Mouse (Mus musculus) telencephalon, adult 2 months (tissue): ENCODE data around the gene Trp53bp2.

Experiments
- DNase-seq: peaks from one replicate; pipeline ENCODE4 v3.0.0-alpha.2; 2011; ENCODE audit warnings: low read depth, low spot score

Trp53bp2 gene

GRCm38 (mm10) chr1:182460291-182461244, 51.6 kb downstream of the Trp53bp2 start:
- DNase-seq, result no peak

DNA sequence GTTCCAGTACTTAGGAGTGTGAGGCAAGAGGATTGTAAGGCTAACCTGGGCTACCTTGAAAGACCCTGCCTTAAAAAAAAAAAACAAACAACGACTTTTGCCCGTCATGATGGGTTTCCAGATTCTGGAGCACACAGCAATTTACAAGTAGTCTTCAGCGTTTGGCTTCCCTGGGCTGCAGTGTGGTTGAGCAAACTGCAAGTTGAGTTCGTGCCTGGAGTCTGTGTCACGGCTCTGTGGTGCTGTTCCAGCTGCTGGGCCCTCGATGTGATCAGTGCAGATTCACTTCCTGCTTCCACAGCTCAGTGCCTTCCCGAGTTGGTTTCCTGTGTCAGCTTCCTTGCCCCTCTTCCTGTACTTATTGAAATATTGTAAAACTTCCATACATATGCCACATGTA, 52.3 kb downstream of the Trp53bp2 start:
- DNase-seq, result no peak

GRCm38 (mm10) chr1:182461813-182462212, 52.8 kb downstream of the Trp53bp2 start:
- no peak for DNase-seq

DNA sequence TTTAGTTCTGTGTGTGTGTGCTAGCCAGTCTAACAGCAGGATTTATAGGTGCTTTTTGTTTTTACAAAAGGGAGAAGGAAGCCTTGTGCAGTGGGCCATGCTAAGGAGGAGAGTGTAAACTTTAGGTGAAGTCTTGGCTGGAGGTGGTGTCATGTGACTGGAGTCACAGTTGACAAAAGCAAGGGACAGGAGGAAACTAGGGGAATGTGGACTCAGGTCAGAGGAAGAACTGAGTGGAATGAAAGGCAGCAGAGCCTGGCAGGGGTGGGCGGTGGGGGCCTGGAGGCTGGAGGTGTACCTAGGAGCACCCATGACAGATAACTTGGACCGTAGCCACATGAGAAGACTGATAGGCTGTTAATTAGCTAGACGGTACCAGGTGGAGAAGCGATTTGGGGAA, 56.3 kb downstream of the Trp53bp2 start:
- no peak for DNase-seq

DNA sequence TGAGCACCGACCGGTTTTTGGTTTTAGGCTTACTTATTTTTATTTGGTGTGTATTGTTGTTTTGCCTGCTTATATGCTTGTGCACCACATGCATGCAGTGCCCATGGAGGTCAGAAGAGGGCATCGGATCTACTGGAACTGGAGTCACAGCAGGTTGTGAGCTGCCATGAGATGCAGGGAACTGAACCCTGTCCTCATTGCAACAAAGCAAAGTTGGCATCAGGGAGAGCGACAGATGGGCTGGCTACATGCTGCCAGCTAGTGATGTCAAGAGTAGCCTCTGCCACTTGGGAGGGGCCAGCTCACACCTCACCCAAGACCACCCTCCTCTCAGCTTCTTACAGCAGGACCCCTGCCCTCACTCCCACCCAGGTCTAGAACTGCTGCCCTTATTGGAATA, 57.0 kb downstream of the Trp53bp2 start:
- DNase-seq, result no peak

DNA sequence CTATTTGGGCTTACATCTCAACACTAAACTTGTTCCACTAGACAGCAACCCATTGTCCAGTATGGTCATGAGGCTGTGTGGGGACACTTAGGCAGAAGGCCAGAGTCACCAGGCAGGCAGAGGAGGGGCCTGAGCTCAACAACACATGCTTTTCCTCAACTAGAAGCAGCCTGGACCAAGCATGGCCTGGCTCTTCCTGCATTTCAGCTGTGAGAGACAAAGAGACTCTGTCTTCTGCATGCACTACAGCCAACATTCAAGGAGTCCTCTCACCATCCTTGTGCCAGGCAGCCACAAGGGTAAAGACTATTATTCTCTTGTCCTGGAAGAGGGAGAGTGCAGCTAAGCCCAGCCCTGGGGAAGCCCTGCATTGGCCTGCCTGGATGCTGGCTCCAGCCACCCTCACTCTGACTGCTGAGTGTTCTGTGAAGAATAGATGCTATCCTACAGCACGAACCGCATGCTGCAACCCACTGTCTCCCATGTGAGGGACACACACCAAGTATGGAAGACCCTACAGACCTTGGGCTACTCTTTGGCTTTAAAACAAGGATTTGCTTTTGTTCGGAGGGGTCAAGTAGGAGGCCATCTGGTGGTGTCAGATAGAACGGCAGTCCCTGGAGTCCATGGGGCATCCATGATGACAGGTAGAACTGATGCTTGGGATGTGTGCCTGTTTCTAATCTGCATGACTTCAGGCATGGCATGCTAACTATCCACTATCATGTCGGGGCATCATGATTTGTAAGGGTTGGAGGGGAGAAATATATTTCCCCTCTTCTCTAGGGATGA, 66.2 kb downstream of the Trp53bp2 start:
- peak; percentile 89 for DNase-seq

DNA sequence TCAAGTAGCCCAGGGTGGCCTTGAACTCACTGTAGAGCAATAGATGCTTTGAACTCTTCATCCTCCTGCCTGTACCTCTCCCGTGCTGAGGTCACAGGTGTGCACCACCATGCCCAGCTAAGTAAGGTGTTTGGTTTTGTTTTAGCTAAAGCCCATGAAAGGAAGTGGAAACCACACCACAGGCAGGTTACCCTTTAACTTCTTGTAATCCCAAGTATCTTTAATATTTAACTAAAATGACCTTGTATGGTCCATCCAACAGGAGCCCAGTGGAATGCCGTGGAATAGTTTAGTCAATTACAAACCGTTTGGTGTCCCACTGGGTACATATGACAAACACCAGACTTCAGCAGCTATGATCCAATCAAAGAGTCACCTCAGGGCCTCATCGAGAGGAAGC, 70.0 kb downstream of the Trp53bp2 start:
- no peak for DNase-seq

DNA sequence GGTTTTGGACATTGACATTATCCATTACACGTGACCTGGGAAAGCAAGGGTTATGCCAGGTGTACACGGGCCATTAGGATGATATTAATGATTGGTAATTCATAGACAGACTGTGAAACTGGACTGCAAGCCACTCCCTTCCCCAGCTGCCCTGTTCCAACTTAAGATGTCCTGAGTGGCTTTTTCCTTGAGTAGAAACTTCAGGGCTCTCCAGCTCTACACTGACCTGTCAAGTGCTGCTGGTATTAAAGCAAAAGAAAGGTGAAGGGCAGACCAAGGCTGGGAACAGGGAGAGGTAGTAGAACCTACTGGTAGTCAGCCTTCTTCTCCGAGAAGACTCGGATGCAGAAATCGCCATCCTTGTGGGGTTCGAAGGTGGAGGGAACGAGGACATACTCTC, 72.2 kb downstream of the Trp53bp2 start:
- DNase-seq, result no peak

DNA sequence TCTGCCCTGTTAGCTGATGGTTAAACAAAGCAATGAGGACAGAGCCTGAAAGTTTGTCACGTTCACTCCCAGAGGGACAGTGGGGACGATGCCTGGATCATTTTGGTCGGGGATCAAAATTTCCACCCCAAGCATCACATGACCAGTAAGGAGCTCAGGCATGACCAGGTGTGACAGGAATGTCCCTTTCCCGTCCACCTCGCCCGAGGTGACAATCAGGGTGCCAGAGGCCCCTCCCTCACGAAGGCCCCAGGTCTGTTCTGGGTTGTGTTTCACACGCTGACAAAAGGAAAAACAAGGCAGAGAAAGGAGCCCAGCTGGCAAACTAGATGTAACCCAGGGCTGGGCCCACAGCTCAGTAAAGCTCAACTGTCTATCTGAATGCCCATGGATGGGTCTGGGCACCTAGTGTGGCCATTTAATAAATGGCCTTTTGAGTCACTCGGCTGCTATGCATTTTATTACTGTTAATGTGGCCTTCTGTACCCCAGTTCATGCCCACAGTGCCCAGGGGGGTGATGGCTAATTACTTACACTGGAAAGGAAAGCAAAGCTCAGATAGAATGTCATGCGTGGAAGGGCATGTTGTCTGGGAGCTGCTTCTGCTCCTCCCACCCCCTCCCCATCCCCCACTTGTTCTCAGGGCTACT, 72.8 kb downstream of the Trp53bp2 start:
- no peak for DNase-seq

DNA sequence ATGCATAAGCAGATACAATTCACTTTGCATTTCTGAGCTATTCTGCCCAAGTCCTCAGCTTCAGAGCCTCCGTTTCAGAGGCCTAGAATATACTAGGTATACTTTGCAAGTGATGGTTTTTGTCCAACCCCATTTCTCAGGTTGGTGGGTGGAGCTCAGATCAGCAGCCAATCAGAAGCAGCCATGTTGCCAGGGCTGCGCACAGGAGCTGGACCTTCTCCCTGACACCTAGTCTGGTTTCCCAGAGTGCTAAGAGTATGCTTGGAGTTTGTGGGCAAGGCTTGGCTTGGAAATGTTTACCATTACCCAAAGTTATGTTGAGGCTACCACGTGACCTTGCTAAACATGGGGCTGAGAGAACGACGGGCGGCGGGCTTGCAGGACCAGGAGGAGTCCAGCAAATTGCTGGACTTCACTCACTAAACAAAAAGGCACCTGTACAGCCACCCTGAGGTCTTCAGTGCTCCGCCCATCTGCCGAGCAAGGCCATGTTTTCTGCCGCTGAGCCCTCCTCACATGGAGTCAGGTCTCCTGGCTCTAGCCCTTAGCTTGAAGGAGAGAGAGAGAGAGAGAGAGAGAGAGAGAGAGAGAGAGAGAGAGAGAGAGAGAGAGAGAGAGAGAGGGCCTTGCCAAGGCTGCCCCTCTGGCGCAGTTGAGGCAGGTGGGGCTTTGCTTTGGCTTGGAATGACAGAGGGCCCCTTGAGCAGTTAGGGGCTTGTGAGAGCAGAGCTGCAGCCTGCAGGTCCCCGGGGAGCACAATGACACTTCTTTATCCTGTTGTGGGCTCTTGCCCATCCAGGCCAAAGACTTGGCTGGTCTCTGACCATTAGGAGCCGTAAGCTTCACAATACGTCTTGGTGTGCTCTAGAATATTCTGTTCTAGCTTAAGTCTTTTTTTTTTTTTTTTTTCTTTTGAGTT, 74.3 kb downstream of the Trp53bp2 start:
- no peak for DNase-seq

- DNase-seq, result no peak
These were observed 74.9 kb downstream of the Trp53bp2 start for GRCm38 (mm10) chr1:182483910-182484274.

DNA sequence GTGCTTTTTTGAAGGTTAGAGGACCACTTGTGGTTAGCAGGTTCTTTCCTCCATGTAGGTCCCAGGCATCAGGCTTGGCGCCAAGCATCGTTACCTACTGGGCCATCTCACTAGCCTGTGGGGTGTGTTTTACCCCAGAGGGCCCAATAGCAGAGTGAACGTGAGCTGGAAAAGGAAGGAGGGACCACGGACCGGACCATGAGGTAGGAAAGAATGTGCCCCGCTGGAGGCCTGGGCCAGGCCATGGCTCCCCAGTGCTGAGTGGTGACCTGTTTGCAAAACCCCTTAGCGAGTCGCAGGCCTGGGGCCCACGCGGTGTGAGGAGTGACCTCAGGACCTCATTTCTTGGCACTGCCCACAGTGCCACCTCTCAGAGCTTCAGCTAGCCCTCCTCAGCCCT, 79.5 kb downstream of the Trp53bp2 start:
- no peak for DNase-seq

- peak; percentile 92 for DNase-seq
These were observed 81.0 kb downstream of the Trp53bp2 start for GRCm38 (mm10) chr1:182489803-182490452.

GRCm38 (mm10) chr1:182490568-182490967, 81.6 kb downstream of the Trp53bp2 start:
- no peak for DNase-seq

DNA sequence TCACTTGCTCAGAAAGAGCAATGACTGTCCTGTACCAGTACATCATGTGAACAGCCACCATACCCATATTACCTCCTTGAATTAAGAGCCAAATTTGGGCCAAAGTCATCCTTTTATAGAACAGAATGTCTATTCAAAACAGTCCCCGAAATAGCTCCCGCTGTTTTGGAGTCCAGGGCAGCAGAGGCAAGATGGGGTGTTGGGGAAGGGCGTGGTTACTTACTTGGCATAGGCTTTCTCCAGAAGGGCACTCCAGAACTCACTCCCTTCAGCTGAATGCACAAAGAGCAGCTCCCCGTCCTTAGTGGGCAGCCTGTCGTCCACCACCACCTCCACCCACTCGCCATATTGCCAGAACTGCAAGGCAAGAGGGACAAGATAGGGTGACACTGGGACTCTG, 82.9 kb downstream of the Trp53bp2 start:
- DNase-seq, result peak; percentile 18

GRCm38 (mm10) chr1:182494285-182495145, 85.5 kb downstream of the Trp53bp2 start:
- DNase-seq, result no peak

DNA sequence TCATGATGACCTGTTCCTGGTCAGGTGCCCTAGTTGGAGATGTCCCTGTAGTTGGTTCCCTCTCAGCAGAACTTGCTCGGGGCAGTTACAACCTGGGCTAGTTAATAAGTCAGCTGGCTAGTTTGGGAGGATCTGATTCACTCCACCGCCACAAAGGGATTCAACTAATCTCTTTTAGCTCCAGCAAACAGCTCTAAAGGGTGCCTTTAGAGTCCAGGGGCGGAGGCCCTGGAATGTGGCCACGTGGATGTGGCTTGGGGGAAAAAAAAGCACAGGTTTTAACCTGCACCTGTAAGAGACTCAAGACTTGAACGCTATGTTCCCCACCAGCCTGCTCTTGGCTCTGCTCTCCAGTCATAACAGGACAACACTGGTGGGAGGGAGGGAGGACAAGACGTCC, 87.7 kb downstream of the Trp53bp2 start:
- no peak for DNase-seq

- no peak for DNase-seq
These were observed 88.8 kb downstream of the Trp53bp2 start for GRCm38 (mm10) chr1:182497736-182498135.

DNA sequence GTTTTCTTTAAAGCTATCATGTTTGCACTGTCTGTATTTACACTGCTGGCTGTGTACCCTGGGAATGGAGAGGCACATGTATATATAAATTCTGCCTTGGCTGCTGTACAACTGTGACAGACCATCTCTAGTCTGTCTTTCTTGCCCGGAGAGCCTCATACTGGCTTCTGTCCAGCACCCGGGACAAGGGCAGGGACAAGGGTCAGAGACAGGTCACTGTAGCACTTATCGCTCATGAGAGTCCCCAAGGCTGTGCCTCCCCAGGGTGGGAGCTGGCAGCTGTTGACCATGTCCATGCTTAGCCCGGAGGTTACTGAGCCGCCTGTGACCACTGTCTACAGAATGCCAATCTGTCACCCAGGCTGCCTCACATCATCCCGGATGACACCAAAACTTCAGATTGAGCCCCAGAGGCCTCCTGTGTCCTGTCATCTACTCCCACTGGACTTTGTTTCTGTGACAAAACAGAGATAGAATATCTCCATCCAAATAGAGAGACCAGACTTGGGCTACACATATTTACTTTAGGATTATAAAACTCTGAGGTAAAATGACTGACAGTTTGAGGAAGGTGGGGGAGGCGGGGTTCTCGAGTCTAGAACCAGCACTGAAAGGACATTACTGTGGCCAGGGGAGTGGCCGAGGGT, 90.6 kb downstream of the Trp53bp2 start:
- DNase-seq, result no peak
